Mouse (Mus musculus) Patski (cell line): ENCODE measurements around the gene Ltb. TPM values are rescaled to one million over a fixed set of nuclear protein-coding genes. Genes with fewer than 3 reads are reported as not detected.
A peak's percentile ranks its signal among the peaks of the same experiment; 100 is the strongest.
"Not testable (repeated sequence)": the region's sequence is repeated elsewhere in the genome, so short reads cannot be mapped to it uniquely, and the experiment has no call there.

ENCODE experiments used
- ATAC-seq: fragments of 100-300 bp; one replicate; pipeline ENCODE4 v1.8.0; 2021
- CTCF ChIA-PET: fragments of 350-600 bp; sonication (Branson Sonifier 250); formaldehyde crosslinking; loops from one replicate; lab custom pipeline; 2022; ENCODE audit warnings: inconsistent platforms; lab: Charles Lee
- POLR2A ChIA-PET: fragments of 350-600 bp; sonication (Branson Sonifier 250); formaldehyde crosslinking; loops from one replicate; lab custom pipeline; 2022; ENCODE audit warnings: antibody characterized with exemption, inconsistent platforms; lab: Charles Lee
- DNase-seq: peaks from one replicate; pipeline ENCODE4 v3.0.0-alpha.2; 2011; ENCODE audit warnings: low read depth, low spot score
- H3K27me3 ChIP-seq: fragments of 371-371 bp; one replicate; pipeline ENCODE4 v1.5.1; 2021
- CTCF ChIP-seq: fragments of 100-300 bp; IDR thresholded peaks from one replicate; pipeline ENCODE4 v1.5.1; 2021
- in situ Hi-C: fragments of 300-500 bp; cut with MboI; formaldehyde crosslinking; loops from 3 replicates; pipeline ENCODE4 v1.11.1; 2018; ENCODE audit warnings: low pct_unique_long_range_greater_than_20kb, mixed read lengths
- polyA plus RNA-seq: library from polyadenylated mRNA; unstranded; gene quantifications from one replicate; pipeline ENCODE4 v1.2.3, GENCODE M21; 2021

Ltb gene
- polyA plus RNA-seq, 1 experiment from 2014 or later: not detected

- CTCF ChIA-PET: interaction anchor here (0.7 to 20.7 kb wide), 11 partner anchors 8 to 73 kb away, joined by 3 to 239 read pairs (median 4); partner anchors contain the start of genes Aif1 and Ddx39b
These were observed 39.1 kb downstream of the Ltb start, which contains the start of gene Atp6v1g2 for GRCm38 (mm10) chr17:35233114-35233980. Gene Atp6v1g2 (plus strand): TSS chr17:35233660.

GRCm38 (mm10) chr17:35234090-35234489 lies 39.9 kb downstream of the Ltb start:
- DNase-seq, ATAC-seq, H3K27me3 ChIP-seq: not testable (repeated sequence)
- in situ Hi-C loops: loop anchor here (5.0 to 10.0 kb wide), 2 partner anchors 67 to 219 kb away; partner anchors contain the start of gene Vwa7
- POLR2A ChIA-PET: interaction anchor here (0.7 to 1.0 kb wide), 3 partner anchors 63 to 70 kb away, joined by 4 to 5 read pairs (median 5); no protein-coding TSS in a partner anchor
- CTCF ChIA-PET: interaction anchor here (1.2 to 20.7 kb wide), 3 partner anchors 12 to 63 kb away, joined by 3 to 239 read pairs (median 5); partner anchors contain the start of gene Aif1

More at GRCm38 (mm10) chr17:35233114-35233980, 39.1 kb downstream of the Ltb start, which contains the start of gene Atp6v1g2:
- in situ Hi-C loops: loop anchor here (5.0 to 10.0 kb wide), 2 partner anchors 66 to 219 kb away; partner anchors contain the start of gene Vwa7
- no peak for TF ChIP-seq CTCF
- DNase-seq (no peak), ATAC-seq (no peak)
- POLR2A ChIA-PET: interaction anchor here (1.0 to 1.4 kb wide), 3 partner anchors 9 to 67 kb away, joined by 4 to 7 read pairs (median 5); no protein-coding TSS in a partner anchor
- no peaks in the 10 kb centered on the region for H3K27me3 ChIP-seq

GRCm38 (mm10) chr17:35234903-35235302 lies 40.7 kb downstream of the Ltb start:
- TF ChIP-seq CTCF: no peak
- ATAC-seq (no peak), DNase-seq (no peak)
- CTCF ChIA-PET: interaction anchor here (1.8 to 20.7 kb wide), 2 partner anchors 56 to 64 kb away, joined by 5 to 239 read pairs; partner anchors contain the start of gene Aif1
- in situ Hi-C loops: loop anchor here (5.0 to 10.0 kb wide), 2 partner anchors 68 to 220 kb away; partner anchors contain the start of gene Vwa7
- POLR2A ChIA-PET: interaction anchor here (0.7 to 1.0 kb wide), 2 partner anchors 64 to 71 kb away, joined by 4 to 5 read pairs; no protein-coding TSS in a partner anchor
- H3K27me3 ChIP-seq: no peaks in the 10 kb centered on the region

- POLR2A ChIA-PET: no interaction called here
- CTCF ChIA-PET: interaction anchor here (1.8 to 20.7 kb wide), 2 partner anchors 57 to 65 kb away, joined by 5 to 239 read pairs; partner anchors contain the start of gene Aif1
- TF ChIP-seq CTCF: no peak
- H3K27me3 ChIP-seq: no peaks in the 10 kb centered on the region
- ATAC-seq (peak; percentile 49), DNase-seq (peak; percentile 83)
- in situ Hi-C loops: loop anchor here (10.0 kb wide), 1 partner anchor 221 kb away; the partner anchor contains the start of gene Vwa7
These were observed 41.6 kb downstream of the Ltb start, which contains the start of gene Nfkbil1 for GRCm38 (mm10) chr17:35235614-35236389. Gene Nfkbil1 (minus strand): TSS chr17:35235792.

- POLR2A ChIA-PET: no interaction called here
- ATAC-seq (peak; percentile 60), DNase-seq (no peak)
- CTCF ChIA-PET: interaction anchor here (20.7 kb wide), 1 partner anchor 65 kb away, joined by 239 read pairs; the partner anchor contains the start of gene Aif1
- TF ChIP-seq CTCF: no peak
- H3K27me3 ChIP-seq: no peaks in the 10 kb centered on the region
- in situ Hi-C loops: loop anchor here (10.0 kb wide), 1 partner anchor 222 kb away; the partner anchor contains the start of gene Vwa7
These were observed 42.1 kb downstream of the Ltb start for GRCm38 (mm10) chr17:35236390-35236746.

- ChIA-PET POLR2A (no interaction called here), CTCF (interaction anchor here (20.7 kb wide), 1 partner anchor 66 kb away, joined by 239 read pairs; the partner anchor contains the start of gene Aif1)
- ATAC-seq (no peak), DNase-seq (no peak)
- no peaks in the 10 kb centered on the region for H3K27me3 ChIP-seq
- TF ChIP-seq CTCF: no peak
- in situ Hi-C loops: loop anchor here (10.0 kb wide), 1 partner anchor 222 kb away; the partner anchor contains the start of gene Vwa7
These were observed 42.8 kb downstream of the Ltb start for GRCm38 (mm10) chr17:35236996-35237395.

GRCm38 (mm10) chr17:35237504-35237903 lies 43.3 kb downstream of the Ltb start:
- DNase-seq (no peak), ATAC-seq (no peak)
- ChIA-PET POLR2A (no interaction called here), CTCF (interaction anchor here (20.7 kb wide), 1 partner anchor 67 kb away, joined by 239 read pairs; the partner anchor contains the start of gene Aif1)
- in situ Hi-C loops: loop anchor here (10.0 kb wide), 1 partner anchor 223 kb away; the partner anchor contains the start of gene Vwa7
- TF ChIP-seq CTCF: no peak
- no peaks in the 10 kb centered on the region for H3K27me3 ChIP-seq

GRCm38 (mm10) chr17:35239700-35240099 lies 45.5 kb downstream of the Ltb start:
- no peak for ATAC-seq
- no peak for DNase-seq
- in situ Hi-C loops: loop anchor here (10.0 kb wide), 2 partner anchors 225 to 395 kb away; partner anchors contain the start of gene Vwa7
- no peaks in the 10 kb centered on the region for H3K27me3 ChIP-seq
- ChIA-PET CTCF (interaction anchor here (0.6 to 20.7 kb wide), 3 partner anchors 61 to 77 kb away, joined by 3 to 239 read pairs (median 3); partner anchors contain the start of gene Aif1), POLR2A (interaction anchor here (0.5 to 4.0 kb wide), 2 partner anchors 12 to 35 kb away, joined by 3 to 21 read pairs; no protein-coding TSS in a partner anchor)
- no peak for TF ChIP-seq CTCF
